Mouse (Mus musculus) right cerebral cortex, adult 2 months (tissue): ENCODE measurements around the gene Car1.
"Not testable (repeated sequence)": the region's sequence is repeated elsewhere in the genome, so short reads cannot be mapped to it uniquely, and the experiment has no call there.

Experiments
- DNase-seq, 2 experiments: peaks; one replicate each; pipeline ENCODE4 v3.0.0; 2021 to 2022; ENCODE audit warnings: low spot score in 2 of 2

Car1 gene

DNA sequence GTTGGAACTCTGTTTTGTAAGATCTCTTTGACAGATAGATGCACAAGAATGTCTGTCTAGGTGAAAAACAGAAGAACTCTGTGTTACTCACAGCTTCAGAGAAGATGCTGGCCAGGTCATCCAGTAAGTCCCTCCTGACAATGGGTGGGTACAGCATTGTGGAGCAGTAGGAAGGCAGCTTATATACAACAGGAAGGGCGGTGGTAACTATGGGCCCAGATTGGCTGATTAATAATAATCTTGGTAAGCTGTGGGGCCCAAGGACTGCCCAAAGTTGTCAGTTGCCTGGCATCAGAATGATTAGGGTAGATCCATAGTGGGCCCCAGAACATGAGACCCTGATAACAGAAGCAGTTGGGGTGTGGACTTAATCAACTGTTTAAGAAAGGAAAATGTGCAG lies at the start of gene Car1:
Car1 (minus strand) TSS at position 158 of the 400 bp plus-strand sequence.
- no peak for DNase-seq

DNA sequence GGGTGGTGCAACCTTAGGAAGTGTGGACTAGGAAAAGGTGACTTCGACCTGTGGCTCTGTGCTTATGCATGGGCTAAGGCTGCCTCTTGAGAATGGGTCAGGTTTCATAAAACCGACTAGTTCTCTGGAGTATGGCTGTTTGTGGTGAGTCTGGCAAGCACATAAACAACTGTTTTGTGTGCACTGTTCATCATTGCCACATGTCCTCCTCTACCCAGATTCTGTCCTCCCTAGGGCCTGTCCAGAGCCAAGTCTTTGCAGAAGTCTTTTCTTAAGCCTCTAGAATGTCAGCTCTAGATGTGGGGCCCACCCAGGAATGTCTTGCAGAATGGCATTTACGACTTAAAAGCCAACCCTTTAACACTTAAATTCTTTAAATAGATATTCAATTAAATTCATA lies 49.7 kb upstream of the Car1 start:
- no peak for DNase-seq

DNA sequence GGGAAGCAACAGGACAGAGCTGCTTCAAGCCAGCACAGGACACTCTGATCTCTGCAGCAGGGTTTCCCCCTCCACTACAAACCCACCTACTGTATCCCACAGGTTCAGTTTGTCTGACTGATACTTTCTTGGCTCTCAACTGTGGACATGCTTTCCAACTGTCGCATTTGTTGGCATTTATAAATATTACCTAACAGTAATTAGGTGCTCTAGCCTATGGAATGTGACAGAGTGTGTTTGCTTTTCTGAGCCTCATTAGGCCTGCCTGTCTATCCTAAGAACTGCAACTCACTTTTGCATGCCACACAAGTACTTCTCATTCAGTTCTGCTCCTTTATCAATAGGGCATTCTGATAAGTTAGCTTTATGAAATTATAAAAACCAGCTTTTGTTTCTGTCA lies 46.3 kb upstream of the Car1 start:
- no peak for DNase-seq

DNA sequence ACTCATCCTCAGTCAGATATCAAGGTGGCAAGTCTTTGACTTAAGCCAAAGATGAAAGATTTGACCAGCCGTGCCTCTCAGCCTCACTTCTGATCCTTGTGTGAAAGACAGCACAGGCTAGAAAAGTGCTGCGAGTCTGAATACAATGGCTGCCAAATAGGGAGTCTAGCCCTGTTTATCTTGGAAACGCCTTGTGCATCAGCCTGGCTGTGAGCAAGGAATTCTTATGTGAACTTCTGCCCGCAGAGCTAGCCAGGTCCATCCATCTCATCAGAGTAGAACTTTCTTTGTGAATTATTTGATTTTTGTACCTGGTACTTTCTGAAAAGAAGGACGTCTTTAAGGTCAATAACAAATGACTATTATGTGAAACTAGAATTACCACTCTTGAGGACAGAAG lies 45.8 kb upstream of the Car1 start:
- DNase-seq, result no peak

DNA sequence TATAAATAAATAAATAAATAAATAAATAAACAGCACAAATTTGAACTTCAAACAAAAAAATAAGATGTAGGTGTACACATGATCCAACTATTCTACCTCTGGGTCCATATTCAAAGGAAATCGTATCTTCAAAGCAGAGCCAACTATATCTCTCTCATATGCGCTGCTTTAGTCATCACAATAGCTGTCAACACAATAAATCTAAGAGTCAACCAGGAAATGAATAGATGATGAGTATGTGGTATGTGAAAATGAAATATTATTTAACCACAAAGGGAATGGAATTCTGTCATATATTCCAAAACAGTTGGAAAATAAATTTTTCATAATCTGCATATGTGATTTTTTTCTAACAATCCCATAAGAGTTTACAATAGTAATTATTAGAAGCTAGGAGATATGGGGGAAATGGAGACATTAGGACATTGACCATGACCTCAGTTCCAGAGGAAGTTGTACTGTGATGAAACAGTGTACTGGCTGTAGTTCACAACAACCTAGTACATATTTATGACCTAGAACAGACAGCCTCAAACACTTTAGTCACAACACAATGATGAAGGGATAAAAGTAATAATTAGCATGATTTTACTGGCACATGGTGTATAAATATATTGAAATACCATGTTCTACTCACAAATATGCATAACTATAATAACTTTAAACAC lies 40.6 kb upstream of the Car1 start:
- DNase-seq, result no peak

DNA sequence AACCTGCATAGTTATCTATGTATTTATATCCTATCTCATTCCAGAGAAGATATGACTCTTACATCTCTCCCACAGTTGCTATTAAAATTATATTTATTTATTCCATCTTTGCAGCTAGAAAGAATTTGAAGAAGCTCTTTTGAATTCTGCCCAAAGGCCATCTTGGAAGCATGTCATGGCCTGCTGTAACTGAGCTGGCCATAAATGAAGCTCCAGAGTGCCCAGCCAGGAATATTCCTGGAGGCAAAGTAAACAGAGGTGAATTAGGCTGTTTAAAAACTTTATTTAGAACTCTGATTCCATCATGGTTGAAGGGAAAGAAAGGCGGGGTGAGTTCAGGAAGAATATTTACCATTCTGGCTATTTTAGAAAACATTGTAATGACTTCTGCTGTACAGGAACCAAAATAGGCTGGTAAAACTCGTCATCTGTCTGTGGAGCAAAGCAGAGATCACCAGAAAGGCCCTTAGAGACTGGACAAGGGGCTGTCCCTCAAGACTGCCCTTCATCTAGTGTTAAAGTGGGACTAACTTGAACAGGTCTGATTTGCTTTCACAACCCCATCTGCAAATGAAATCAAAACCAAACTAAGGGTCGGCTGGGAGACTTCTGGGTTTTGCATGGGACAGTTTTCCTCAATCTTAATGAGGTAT lies 31.4 kb upstream of the Car1 start:
- DNase-seq, result no peak

DNA sequence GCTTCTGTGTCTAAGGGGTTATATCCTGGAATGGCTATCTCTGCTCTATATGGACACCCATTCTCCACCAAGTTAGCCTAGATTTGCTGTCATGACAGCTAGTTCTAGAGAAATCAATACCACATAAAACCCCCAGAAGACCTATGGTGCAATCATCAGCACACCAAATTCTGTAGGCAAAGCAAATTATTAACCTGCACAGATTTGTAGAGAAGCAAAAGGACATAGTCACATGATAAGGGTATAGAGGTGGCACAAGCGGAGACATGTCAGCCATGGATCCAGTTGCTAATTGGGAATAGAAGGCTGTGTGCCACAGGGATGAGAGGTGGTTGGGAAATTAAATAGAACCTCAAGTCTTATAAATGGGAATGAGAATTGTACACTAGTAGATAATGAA lies 30.8 kb upstream of the Car1 start:
- no peak for DNase-seq

DNA sequence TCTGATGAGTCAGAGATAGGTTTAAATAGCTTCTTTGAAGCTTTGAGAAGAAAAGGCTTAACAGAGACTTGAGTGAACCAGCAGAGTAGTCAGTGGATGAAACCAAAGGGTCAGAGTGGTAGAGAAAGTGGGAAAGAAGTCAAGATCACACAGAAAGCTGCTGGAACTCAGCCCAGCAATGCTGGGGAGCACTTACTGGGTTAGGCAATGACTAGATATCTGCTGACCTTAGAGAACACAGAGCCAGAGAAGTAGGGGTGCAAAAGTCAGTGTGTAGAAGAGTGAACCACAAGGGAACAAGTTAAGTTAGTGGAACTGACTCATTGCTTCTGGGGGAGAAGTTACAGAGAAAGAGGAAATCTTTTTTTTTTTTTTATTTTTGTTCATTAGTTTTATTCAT lies 24.6 kb upstream of the Car1 start:
- no peak for DNase-seq

DNA sequence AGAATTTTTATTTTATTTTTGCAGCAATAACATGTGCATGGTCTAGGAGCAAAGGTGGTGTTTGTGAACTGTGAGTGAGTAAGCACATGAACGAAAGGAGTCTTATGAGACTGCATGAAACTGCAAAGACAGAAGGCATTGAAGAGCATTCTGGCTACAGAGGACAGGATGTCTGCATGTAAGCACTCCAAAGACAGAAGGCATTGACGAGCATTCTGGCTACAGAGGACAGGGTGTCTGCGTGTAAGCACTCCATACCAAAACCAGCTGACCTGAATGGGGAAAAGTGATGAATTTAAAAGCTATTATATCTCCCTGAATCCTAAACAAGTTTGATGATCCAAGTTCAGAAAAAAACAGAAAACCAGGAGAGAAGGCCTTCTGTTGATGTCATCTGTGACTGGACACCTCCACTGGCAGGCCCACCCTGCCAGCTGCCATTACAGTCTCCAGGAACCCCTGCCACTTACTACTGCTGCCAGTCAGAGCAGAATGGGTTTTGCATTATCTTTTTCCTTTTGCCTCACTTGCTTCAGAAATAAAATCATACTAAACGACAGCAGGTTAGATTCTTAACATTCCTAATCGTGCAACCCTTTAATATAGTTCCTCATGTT lies 23.2 kb upstream of the Car1 start:
- DNase-seq, result no peak

DNA sequence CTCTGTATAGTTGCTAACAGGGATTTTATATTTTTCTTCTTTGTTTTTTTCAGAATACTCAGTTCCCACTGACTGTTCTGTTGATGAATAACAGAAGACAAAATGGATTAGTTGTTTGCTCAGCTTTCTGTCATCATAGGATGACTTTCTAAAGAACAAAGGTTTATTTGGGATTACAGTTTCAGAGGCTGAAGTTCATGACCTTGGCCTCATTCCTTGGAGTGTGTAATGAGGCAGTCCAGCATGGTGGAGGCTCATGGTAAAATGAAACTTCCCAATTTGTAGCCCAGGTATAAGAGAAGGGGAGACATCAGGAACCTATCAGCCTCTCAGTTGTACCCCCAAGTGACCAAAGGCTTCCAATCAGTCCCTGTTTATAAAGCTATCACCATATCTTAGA lies 20.7 kb upstream of the Car1 start:
- no peak for DNase-seq

DNA sequence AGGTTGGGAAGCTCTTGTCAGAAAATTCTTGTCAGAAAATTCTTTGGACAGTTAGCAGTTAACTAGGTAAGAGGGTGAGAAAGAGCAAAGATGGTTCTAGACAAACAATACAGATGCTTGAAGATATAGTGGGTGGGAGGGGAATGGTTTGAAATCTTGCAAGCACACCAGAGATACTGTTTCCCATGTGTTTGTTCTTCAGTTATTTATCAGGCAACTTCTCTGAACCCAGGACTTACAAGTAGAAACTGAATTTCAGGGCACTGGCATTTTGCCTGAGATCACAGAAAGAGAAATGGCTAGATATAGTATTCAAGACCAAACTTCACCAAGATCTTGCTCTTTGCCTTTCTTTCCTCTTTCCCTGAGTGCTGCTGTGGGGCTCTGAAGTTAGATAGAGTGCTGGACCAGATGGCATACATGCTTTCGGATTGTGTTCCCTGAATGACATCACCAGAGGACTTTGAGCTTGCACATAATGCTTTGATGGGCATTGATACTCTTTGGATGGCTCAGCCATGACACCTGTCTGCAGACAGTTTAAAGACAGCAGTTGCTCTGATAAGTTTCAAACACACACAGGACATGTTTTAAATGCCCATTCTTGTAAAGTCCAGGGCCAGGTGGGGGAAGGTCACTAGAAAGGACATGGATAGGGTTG lies 11.8 kb upstream of the Car1 start:
- no peak for DNase-seq

DNA sequence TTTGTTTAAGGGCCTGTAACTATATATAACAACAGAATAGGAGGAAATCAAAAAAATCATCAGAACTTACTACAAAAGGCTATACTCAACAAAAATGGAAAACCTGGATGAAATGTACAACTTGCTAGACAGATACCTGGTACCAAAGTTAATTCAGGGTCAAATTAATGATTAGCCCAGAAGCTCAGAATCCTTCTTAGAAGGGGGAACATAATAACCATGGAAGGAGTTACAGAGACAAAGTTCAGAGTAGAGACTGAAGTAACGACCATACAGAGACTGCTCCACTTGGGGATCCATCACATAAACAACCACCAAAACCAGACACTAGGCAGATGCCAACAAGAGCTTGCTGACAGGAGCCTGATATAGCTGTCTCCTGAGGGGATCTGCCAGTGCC lies 7.2 kb upstream of the Car1 start:
- not testable (repeated sequence) for DNase-seq

DNA sequence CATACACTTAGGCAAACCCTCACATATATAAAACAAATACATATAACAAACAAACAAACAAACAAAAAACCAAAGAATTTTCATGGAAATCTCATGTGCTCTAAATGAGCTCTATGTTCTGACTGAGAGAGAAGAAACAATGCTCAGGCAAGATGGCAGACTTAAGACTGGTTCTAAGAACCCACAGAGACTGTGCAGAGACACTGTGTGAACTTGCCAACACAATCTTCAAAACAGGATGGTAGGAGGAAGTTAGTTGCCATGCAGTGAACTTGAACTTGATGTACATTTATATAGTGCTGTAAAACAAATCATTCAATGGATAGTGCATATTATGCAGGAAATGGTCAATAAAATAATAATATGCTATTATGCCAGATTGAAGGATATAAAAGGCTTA lies 1.5 kb downstream of the Car1 start:
- DNase-seq, result no peak

DNA sequence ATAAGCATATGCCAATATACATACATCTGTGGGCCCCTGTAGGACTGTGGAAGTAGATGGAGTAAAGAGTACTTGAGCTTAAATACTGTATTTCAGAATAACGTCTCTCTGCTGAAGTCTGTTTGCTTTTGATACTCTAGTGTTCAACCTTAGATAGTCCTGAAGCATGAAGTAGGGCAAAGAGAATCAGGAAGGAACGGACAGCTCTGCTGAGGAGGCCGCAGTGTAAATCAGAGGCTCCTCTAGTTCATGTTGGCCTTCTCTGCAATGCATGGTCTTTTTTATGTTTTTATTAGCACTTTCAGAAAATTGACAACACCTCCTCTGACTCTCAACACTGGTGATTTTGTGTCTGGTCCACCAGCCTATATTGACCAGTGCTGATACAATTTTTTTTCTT lies 2.2 kb downstream of the Car1 start:
- DNase-seq, result no peak

DNA sequence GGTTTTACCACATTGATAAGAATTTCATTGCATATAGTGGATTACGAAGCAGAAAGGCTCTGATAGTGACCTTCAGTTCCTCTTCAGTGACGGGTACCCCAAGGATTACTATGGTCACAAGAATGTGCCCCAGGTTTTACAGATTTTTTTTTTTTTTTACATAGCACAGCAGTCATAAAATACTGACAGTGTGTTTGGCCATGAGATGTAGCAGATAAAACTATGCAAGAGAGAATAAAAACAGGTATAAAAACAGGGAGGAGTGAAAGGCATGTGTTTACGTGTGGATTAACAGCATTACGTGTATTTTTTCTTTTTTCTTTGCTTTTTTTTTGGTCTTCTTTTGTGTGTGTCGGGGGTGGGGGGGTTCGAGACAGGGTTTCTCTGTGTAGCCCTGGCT lies 3.3 kb downstream of the Car1 start:
- DNase-seq, result no peak

DNA sequence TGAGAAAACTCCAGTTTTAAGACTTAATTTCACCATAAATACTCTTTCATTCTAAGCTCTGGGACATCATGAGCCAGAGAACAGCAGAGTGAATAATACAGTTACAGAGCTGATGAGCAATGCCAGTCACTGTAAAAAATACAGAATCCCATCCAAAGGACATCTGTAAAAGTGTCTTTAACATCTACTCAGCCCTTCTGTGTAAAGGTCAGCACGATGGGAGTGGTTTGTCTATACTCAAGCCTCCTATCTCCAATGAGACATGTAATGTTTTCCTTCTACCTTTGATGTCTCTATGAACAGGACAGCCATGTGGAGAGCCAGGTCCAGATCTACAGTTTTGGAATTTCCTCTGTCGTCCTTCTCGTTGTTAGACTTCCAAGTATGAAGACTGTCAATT lies 11.1 kb downstream of the Car1 start:
- no peak for DNase-seq

DNA sequence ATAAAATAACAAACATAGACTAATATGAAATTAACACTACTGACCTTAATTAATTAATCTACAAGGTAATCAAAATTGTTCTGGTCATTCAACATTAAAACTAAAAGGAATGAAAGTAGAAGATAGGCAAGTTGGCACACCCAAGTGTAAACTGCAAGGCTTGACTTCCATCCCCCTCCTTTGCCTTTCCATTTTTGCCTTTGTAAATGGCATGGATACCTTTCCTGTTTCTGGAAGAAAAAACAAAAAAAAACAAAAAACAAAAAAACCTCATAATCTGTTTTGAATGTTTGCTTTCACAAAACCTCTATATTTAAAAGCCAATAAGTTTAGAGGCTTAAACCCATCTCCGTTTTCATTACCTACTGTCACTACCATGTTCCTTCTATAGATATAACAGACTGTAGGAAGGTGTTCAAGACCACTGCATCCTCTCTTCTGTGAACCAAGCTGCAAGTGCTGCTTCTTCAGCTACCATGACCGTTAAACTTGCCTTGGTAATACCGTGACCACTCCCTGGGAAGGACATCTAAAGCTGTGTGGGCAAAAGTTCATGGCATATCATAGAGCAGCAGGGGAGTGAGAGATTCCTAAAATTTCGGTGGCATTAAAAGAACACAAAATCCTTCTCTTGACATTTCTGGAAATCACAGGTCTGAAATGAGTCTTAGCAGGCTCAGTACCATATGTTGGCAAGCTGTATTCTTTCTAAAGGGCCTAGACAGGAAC lies 12.7 kb downstream of the Car1 start:
- no peak for DNase-seq

DNA sequence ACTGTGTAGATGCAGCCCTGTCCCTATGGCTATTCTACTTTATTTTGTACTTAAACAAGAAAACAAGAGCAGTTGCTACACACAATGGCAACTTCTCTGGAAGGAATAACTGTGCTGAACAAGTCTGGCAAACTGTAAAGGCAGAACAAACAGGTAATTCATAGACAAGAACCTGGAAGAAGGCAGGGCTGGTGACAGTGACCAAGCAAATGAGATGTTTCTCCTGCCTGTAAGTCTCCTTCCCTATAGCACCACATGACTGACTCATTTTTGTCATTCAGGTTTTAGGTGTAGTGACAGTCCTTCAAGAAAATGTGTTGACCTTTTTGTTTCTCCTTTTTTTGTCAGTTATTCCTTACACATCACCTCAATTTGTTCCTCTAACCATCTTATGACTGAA lies 16.1 kb downstream of the Car1 start:
- DNase-seq, result no peak

DNA sequence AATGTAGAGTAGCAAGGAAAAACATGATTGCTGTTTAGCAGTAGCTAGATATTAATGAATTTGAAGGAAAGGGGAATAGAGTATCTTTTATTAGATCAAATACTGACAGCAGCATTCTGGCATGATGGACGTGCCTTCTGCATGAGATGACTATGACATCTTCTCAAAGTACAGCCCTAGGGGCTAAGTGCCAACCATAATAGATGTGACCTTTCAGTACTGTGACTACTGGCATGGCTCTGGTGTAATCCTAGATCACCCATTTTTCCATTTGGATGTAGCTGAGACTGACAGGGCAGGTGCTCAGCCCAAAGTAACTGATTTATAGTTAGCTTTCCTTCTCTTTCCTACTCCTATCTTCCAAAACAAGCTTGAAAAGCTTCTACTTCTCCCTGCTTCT lies 20.6 kb downstream of the Car1 start:
- DNase-seq, result no peak

DNA sequence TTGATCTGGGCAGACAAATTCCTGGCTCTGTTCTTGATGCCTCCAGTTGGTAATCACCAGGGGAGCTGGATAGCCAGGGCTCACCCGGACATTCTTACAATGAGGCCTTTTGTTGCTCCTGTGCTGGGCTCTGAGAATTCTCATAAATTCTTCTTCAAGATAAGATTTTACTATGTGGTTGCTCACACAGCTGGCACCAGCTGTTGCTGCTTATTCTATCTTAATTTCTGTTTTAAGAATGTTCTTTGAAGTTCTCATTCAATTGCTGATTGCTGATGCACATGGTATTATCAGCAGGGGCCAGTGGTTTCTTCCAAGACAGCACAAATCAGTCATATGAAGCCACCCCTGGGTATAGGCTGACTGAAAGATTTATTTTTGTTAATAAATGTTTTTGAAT lies 21.0 kb downstream of the Car1 start:
- DNase-seq, result no peak

DNA sequence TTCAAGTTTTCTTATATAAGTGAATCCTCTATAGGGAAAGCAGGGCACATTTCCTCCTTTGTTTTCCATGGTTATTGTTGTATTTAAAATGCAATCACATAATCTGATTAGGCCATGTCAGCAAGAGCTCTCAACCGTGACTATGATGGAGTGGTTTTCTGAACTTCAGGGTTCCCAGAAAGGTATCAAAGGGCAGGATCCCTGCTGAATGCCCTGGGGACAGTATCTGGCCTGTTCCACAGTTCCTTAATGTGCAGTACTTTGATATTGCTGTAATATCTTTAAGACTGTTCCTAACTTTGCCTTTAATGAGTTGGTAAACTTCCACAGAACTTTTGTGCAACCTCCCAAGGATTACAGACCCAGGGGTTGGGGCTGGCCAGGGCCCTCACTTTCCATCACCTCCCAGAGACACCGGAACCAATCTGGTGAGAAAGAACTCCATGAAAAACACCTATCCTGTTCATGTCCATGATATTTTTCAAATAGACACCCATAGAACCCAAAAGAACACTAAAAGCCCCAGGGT lies 21.6 kb downstream of the Car1 start:
- no peak for DNase-seq

DNA sequence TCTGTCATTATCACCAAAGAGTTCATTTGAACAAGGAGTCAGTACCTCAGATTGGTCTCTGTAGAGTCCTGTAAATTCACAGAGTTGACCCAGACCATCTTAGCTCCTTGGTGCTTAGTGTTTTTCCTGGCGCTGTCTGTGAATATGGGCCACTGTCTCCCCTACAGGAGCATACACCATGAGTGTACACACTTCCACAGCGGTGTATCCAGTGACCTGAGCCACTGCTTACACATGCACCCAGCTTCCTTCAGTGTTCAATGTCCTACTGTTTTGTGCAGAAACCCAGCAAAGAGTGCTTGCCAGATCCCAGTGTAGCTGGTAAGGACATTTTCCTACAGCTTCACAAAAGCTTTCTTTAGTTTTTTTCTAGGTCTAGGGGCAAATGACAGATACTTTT lies 22.8 kb downstream of the Car1 start:
- DNase-seq, result no peak
